Mouse (Mus musculus) gastrocnemius, postnatal 10 days (tissue): ENCODE measurements at regions not wholly inside any gene's neighbourhood (a gene's known extent, or its start where the extent isn't known, plus 50 kb on each side); places are given as distances from the start of the nearest gene placed in this dataset.

Experiments used
- microRNA-seq, 2 experiments: library from miRNA; unstranded; fragments of <30 nt; microRNA quantifications; one replicate each; pipeline ENCODE4 v1.2.0; 2021

Small RNAs in the stretch of these regions (microRNA-seq; reads per million reads assigned to microRNA genes)
- 91.9 to 148 reads per million in 2 experiments for gene Mir138-1
